Comparison of ENCODE assay signal across 15 mouse cellular contexts in the genomic region with DNA sequence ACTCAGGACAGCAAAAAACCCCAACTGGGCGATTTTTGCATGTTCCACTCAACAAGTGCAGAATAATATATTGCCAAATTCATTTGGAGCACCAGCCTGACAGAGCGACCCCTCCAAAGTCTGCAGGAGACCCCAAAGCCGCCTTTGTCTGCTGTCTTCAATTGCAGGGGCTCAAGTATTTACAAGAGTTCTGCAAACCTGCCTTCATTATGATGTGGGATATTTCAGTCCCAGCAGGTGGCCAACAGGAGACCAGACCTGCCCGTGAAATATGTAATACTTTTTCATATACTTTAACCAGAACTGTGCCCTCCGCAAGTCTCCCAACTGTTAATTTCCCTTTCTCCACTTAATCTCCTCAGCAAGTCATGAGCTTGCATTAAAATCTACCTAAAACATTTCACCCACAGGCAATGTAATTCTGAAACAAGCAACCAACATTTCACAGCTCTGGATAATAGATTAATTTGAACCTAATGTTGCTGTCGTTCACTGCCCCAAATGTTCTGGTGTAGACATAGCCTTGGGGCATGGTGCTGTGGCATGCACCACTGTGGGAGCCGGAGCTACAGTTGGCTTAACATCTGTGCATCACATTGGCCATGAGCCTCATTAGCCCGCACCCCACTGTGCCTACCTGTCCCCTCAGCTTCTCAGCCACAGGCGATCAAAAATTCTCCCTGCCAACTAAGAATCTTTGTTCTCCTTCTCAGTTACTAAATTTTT.
DNase-seq lines count a peak whose midpoint lies in the region; ATAC-seq and TF ChIP-seq lines count a peak whose summit lies in the region.
"Had no signal": no experiment of that assay in that cellular context is flagged by ENCODE, and none has a peak within 500 bp of the region (broad histone marks: within the 10 kb centered on the region; RNA-seq: fewer than 3 reads in every experiment).

No protein-coding gene starts in this region.

- no peak for TF ChIP-seq CTCF in stomach, postnatal 0 days (IDR thresholded peaks at IDR 0.05; ENCODE audit: low read depth)

- no peak for TF ChIP-seq EP300 in stomach, postnatal 0 days (optimal IDR thresholded peaks at IDR 0.05)

- no peaks in the 10 kb centered on the region for H3K36me3 ChIP-seq in heart, embryonic 12.5 days
- H3K36me3 ChIP-seq in stomach, postnatal 0 days (ENCODE audit: control insufficient read depth, insufficient read depth, low read length) = no peaks in the 10 kb centered on the region
- H3K36me3 ChIP-seq: G1E; stomach, embryonic 15.5 days had no signal

- H3K4me2 ChIP-seq in heart, embryonic 12.5 days = no peak overlapping the region
- no peak overlapping the region for H3K4me2 ChIP-seq in stomach, postnatal 0 days (replicated peaks; ENCODE audit: low read depth)
- H3K4me2 ChIP-seq: stomach, embryonic 15.5 days had no signal

- intact Hi-C loops in heart, postnatal 14 days (cut with DNase I) = loop anchor here (10.0 kb wide), 1 partner anchor 93 kb away; no protein-coding TSS in a partner anchor

- peaks cover 11% of the 10 kb centered on the region; the same call in 1 of the 2 replicates for H3K4me1 ChIP-seq in heart, embryonic 12.5 days (replicated peaks)
- H3K4me1 ChIP-seq in stomach, postnatal 0 days (replicated peaks; ENCODE audit: control insufficient read depth, insufficient read depth) = no peaks in the 10 kb centered on the region

- no peak for DNase-seq in heart, postnatal 14 days
- DNase-seq in embryo, embryonic 11 days = peak; percentile 45
- DNase-seq in kidney, adult 11 months = peak; percentile 85
- peak; percentile 75 to 89 for DNase-seq in kidney, postnatal 25 days
- no peak for DNase-seq in stomach, postnatal 0 days (ENCODE audit: low spot score)
- DNase-seq in thymus, postnatal 4 days = no peak
- DNase-seq in right cerebral cortex, postnatal 14 days = no peak
- DNase-seq: adrenal gland, postnatal 25 days; gastrocnemius, postnatal 10 days had no signal

- H3K27ac ChIP-seq in heart, embryonic 12.5 days (ENCODE audit: poor library complexity, severe bottlenecking) = 0 out of 2 replicates have a peak overlapping the region, but pooled peaks have one; percentile 19
- no peak overlapping the region for H3K27ac ChIP-seq in stomach, postnatal 0 days (replicated peaks)
- H3K27ac ChIP-seq: liver, embryonic 14.5 days; stomach, embryonic 15.5 days had no signal

- no peak overlapping the region for H3K9ac ChIP-seq in heart, embryonic 12.5 days
- H3K9ac ChIP-seq in stomach, postnatal 0 days (ENCODE audit: low read length) = no peak overlapping the region
- H3K9ac ChIP-seq: liver, embryonic 14.5 days; stomach, embryonic 15.5 days had no signal

- H3K9me3 ChIP-seq in heart, embryonic 12.5 days (replicated peaks) = no peaks in the 10 kb centered on the region
- H3K9me3 ChIP-seq in stomach, postnatal 0 days (ENCODE audit: control insufficient read depth, low read length) = no peaks in the 10 kb centered on the region
- H3K9me3 ChIP-seq: megakaryocyte, embryonic 14.5 days; stomach, embryonic 15.5 days had no signal

- WGBS in heart, embryonic 12.5 days = 78% methylated on average over 9 of the region's 9 CpGs
- 87% methylated on average over 9 of the region's 9 CpGs for WGBS in stomach, postnatal 0 days

- no peak overlapping the region for H3K4me3 ChIP-seq in heart, embryonic 12.5 days
- H3K4me3 ChIP-seq in stomach, postnatal 0 days (ENCODE audit: low read depth, low read length) = no peak overlapping the region
- H3K4me3 ChIP-seq: megakaryocyte, embryonic 14.5 days; myocyte; stomach, embryonic 15.5 days had no signal

- no peaks in the 10 kb centered on the region for H3K27me3 ChIP-seq in heart, embryonic 12.5 days (replicated peaks)
- no peaks in the 10 kb centered on the region for H3K27me3 ChIP-seq in stomach, postnatal 0 days (ENCODE audit: control insufficient read depth, insufficient read depth, low read length)
- H3K27me3 ChIP-seq: megakaryocyte, embryonic 14.5 days; stomach, embryonic 15.5 days had no signal

- ATAC-seq in heart, embryonic 12.5 days (ENCODE audit: insufficient number of reproducible peaks, low FRiP score) = no peak
- no peak for ATAC-seq in stomach, postnatal 0 days (ENCODE audit: low FRiP score, low TSS enrichment)

Comparison
In these comparisons a context has a peak if more than half of its experiments do, and no peak if none do; other contexts are left out.
1. DNase-seq: peak in embryo, embryonic 11 days (single experiment), kidney, adult 11 months (single experiment) and kidney, postnatal 25 days (2 of 2); none in heart, postnatal 14 days (0 of 2), stomach, postnatal 0 days (single experiment), thymus, postnatal 4 days (single experiment) and right cerebral cortex, postnatal 14 days (single experiment).